Mouse (Mus musculus) small intestine, adult 2 months (tissue): Measurements from ENCODE around the gene Actn4.

Experiments used
- CTCF ChIP-seq: fragments of 200-500 bp; IDR thresholded peaks from 2 replicates; pipeline ENCODE4 v1.5.1; 2012; ENCODE audit warnings: low read depth, mild to moderate bottlenecking, control low read depth, inconsistent platforms, low read length, moderate library complexity, mixed read lengths; ENCODE audit not compliant: insufficient replicate concordance, insufficient read length; ENCODE audit errors: extremely low read depth
- POLR2A ChIP-seq: fragments of 200-500 bp; IDR thresholded peaks from 2 replicates; pipeline ENCODE4 v1.6.1; 2012; ENCODE audit warnings: low read depth, mild to moderate bottlenecking, control low read depth, inconsistent platforms, low read length, moderate library complexity

DNA sequence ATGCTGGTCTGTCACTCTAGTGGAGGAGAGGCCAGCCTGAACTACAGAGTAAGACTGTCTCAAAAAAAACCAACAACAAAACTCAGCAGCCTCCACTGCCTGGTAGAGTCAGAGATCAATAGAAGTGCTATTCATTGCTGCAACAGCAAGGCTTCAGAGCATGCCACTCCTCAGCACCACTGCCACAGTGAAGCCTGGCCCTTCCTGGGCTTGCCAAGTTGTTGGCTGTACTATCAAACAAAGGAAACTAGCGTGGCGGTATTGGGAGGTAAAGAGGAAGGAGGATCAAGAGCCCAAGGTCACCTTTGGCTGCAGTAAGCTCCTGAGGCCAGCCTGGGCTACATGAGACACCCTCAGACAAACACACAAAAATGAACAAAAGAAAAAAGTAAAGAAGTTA, 36.0 kb downstream of the Actn4 start:
- TF ChIP-seq POLR2A (no peak), CTCF (no peak)
